Mouse (Mus musculus) lung, postnatal 0 days (tissue): ENCODE measurements around the gene Fam169b.

Experiments
- CTCF ChIP-seq: IDR thresholded peaks from 2 replicates; pipeline ENCODE4 v1.5.1; 2016; ENCODE audit warnings: antibody characterized with exemption, mild to moderate bottlenecking
- EP300 ChIP-seq: IDR thresholded peaks from 2 replicates; pipeline ENCODE4 v1.6.1; 2016; ENCODE audit warnings: antibody characterized with exemption, mild to moderate bottlenecking, control low read depth

- no peak for TF ChIP-seq CTCF
- no peak for TF ChIP-seq EP300
These were observed 52.6 kb downstream of the Fam169b start for GRCm38 (mm10) chr7:68326190-68326722.
